Mouse (Mus musculus) thymus, postnatal 4 days (tissue): ENCODE data around the gene Ccdc151.

ENCODE experiments used
- DNase-seq: peaks from one replicate; pipeline ENCODE4 v3.0.0; 2021

The Ccdc151 gene

DNA sequence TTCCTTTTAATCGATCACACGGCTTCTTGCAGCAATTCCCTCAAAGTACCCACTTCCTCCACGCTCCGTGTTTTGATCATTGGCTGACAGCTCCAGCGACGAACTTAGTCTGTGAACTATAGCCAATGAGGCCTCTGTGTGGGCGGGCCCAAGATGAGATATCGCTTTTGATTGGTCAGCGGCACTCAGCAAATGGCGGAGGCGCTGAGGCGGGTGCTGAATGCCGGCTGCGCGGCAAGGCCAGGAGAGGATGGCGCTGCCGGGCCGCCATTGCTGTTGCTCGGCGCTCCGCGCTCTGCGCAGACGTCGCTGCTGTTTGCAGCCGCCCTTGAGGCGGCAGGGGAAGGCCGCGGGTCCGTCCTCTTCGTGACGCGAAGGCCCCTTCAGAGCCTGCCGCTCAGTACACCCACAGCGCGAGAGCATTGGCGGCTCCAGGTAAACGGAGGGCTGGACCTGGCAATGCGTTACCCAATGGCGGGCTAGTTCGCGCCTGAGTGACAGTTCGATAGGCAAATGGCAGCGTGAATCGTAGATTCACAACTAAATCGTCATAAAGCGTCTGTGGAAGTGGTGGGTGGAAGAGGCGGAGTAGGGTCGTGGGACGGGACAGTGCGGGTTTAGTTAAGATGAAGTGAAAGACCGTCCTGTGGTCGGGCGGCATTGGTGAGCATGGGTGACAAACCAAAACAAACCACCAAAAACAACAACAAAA, 46.7 kb downstream of the Ccdc151 start, which contains the start of gene Swsap1:
TSS of gene Swsap1 (plus strand) at position 186 of the 712 bp plus-strand sequence.
- peak; percentile 97 for DNase-seq

GRCm38 (mm10) chr9:21955225-21955569, 47.2 kb downstream of the Ccdc151 start:
- DNase-seq = peak; percentile 75

- DNase-seq = no peak
Observed at GRCm38 (mm10) chr9:21954635-21955034, 47.8 kb downstream of the Ccdc151 start.

- no peak for DNase-seq
Observed at GRCm38 (mm10) chr9:21953600-21953999, 48.8 kb downstream of the Ccdc151 start.

DNA sequence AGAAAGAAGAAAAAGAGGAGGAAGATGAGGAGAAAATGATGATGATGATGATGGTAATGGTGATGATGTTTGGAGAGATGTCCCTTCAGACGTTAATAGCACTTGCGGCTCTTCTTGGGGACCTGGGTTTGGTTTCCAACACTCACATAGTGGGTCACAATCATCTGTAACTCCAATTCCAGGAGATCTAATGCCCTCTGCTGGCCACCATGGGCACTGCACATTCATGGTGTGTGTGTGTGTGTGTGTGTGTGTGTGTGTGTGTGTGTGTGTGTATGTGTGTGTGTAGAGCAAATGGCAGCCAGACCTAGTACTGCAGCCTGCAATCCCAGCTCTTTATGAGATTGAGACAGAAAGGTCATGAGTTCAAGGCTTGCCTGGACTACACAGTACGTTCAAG, 50.5 kb downstream of the Ccdc151 start:
- DNase-seq = peak; percentile 41

- DNase-seq = peak; percentile 86
Observed at GRCm38 (mm10) chr9:21950322-21950721, 52.1 kb downstream of the Ccdc151 start.

DNA sequence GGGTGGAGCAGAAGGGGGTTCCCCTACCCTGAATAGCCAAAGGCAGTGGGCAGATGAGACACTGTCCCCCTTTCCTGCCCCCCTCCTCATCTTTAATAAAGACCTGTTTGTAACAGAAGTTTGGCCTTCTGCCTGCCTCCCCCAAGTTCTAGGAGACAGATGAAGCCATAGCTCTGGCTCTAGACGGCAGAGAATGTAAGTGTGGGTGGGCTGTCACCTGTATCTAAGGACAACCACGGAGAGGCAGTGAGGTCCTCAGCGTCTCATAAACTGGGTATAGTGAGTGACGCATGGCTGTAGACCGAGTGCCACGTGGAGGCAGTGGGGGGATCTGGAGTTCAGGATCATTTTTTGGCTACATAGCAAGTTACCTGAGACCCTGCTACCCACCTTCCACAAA, 53.6 kb downstream of the Ccdc151 start:
- no peak for DNase-seq

DNA sequence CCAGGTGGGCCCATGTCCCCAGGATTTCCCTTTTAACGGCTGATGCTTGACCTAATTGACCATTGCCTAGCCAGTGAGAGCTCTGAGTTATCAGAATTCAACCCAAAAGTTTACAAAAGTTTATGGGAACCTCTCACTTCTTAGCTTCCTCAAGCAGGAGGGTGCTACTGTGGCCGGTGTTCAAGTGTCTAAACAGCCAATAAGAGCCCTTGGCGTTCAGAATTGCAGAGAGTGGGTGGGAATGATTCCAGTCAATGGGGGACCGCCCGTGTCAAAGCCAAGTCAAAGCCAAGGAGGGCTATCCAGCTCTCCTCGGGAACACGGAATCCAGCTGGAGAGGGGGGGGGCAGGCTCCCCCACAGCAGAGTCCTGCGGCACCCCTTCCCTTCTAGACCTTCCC, 54.3 kb downstream of the Ccdc151 start:
- no peak for DNase-seq

DNA sequence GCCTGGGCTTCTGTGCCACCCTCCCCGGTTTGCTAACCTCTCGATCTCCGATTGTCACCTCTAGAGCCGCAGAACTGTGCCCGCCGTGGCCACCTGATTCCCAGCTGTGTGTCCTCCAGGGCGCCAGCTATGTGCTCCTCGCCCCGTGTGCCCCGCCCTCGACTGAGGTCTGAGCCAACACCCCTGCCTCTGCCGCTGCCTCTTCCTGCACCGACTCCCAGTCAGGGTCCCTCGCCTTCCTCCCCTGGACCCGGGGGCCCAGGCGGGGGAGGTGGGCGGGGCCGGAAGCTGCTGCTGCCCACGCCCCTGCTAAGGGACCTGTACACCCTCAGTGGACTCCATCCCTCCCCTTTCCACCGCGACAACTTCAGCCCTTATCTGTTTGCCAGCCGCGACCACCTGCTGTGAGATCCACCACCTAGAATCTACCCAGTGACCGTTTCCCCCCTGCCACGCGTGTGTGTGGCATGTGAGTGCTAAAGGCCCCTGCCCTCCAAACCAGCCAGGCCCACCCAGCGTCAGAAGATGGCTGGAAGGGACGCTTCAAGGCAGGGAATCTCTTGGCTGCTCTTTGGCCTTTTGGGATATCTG, 54.8 kb downstream of the Ccdc151 start:
- peak; percentile 36 for DNase-seq

- peak; percentile 46 for DNase-seq
Observed at GRCm38 (mm10) chr9:21944267-21944666, 58.2 kb downstream of the Ccdc151 start.

DNA sequence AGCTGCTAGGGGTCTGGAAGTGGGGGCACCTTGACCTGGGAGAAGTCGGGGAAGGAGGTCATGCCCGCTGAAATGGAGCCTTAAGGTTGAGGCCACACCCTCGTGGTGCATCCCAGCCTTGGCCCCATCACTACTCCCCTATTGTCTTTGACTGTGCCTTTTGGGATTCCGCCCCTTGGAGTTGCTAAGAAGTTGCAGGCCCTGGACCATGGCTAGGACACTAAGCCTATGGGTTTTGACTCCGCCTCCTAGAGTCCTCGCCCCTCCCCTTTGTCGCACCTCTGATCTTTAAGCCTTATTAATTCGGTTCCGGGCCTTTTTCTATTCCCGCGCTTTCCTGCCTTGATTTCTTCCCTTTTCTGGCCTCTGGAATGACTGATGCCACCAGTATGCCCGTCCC, 58.8 kb downstream of the Ccdc151 start:
- no peak for DNase-seq

DNA sequence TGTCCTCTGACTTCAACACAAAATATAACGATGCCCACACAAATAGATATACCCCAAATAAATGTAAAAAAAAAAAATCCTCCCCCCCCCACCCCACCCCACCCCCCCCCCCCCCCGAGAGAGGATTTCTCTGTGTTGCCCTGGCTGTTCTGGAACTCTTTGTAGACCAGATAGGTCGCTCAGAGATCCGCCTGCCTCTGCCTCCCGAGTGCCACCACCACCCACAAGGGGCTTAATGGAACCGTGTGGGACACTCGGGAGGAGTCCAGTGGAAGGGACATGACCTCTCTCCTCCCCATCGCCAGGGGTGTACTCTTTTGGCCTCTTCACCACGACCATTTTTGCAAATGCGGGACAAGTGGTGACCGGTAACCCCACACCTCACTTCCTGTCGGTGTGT, 59.4 kb downstream of the Ccdc151 start:
- no peak for DNase-seq
